Mouse (Mus musculus): ENCODE results near the gene Fgf7.

- no peak for TF ChIP-seq CTCF (IDR thresholded peaks at IDR 0.05; ENCODE audit: low read depth)
- no peak for TF ChIP-seq EP300 (optimal IDR thresholded peaks at IDR 0.05)
Observed at GRCm38 (mm10) chr2:126039414-126039891, 5.0 kb downstream of the Fgf7 start.

Measured in stomach, postnatal 0 days (tissue).